Mouse (Mus musculus) bone marrow, adult 2 months (tissue): Measurements from ENCODE around the gene Cers5. TPM values are rescaled to one million over a fixed set of nuclear protein-coding genes. Genes with fewer than 3 reads are reported as not detected.
A peak's percentile ranks its signal among the peaks of the same experiment; 100 is the strongest.

ENCODE experiments used
- H3K27ac ChIP-seq: fragments of 200-500 bp; 2 replicates; pipeline ENCODE4 v1.5.1; 2012; ENCODE audit warnings: low read depth, mild to moderate bottlenecking, control low read depth, inconsistent platforms, low read length; ENCODE audit not compliant: control insufficient read depth, poor library complexity, insufficient read depth
- H3K4me1 ChIP-seq: fragments of 200-500 bp; 2 replicates; pipeline ENCODE4 v1.6.1; 2011; ENCODE audit warnings: low read length; ENCODE audit not compliant: control insufficient read depth, insufficient read depth
- H3K4me3 ChIP-seq: fragments of 200-500 bp; replicated peaks from 2 replicates; pipeline ENCODE3; 2011; ENCODE audit warnings: mild to moderate bottlenecking, low read depth, low read length, control low read depth; ENCODE audit not compliant: control insufficient read depth
- CTCF ChIP-seq: fragments of 200-500 bp; IDR thresholded peaks from 2 replicates; pipeline ENCODE4 v1.5.1; 2011; ENCODE audit warnings: low read length, control low read depth; ENCODE audit not compliant: control insufficient read depth, insufficient read depth
- POLR2A ChIP-seq: fragments of 200-500 bp; IDR thresholded peaks from 2 replicates; pipeline ENCODE4 v1.6.1; 2011; ENCODE audit warnings: low read depth, mild to moderate bottlenecking, control low read depth, low read length, borderline replicate concordance; ENCODE audit not compliant: control insufficient read depth
- WGBS: fragments of 180-500 bp; shearing (Covaris S2); methylation state at CpG from one replicate; pipeline ENCODE4 v1.1.7; 2018; 5-methylcytosine and 5-hydroxymethylcytosine counted together
- polyA plus RNA-seq: library from polyadenylated mRNA; stranded (reverse); fragments of >200 nt; gene quantifications from 2 replicates; pipeline ENCODE4 v1.2.4, GENCODE M21; 2011; ENCODE audit warnings: low replicate concordance; ENCODE audit not compliant: missing spikeins, insufficient read depth, insufficient read length

Cers5 gene
- polyA plus RNA-seq, 1 experiment = 33.1 TPM

GRCm38 (mm10) chr15:99697309-99697708, 75.4 kb downstream of the Cers5 start:
- H3K27ac ChIP-seq = no peak overlapping the region
- no peak overlapping the region for H3K4me3 ChIP-seq
- WGBS = 51% methylated on average over 2 of the region's 2 CpGs
- no peaks in the 10 kb centered on the region; the same call in 1 of the 2 replicates for H3K4me1 ChIP-seq
- TF ChIP-seq CTCF = no peak
- no peak for TF ChIP-seq POLR2A

- TF ChIP-seq CTCF (no peak), POLR2A (no peak)
- Histone ChIP-seq H3K4me1 (no peaks in the 10 kb centered on the region), H3K4me3 (no peak overlapping the region), H3K27ac (no peak overlapping the region)
- WGBS = 56% methylated on average over 9 of the region's 9 CpGs
These were observed 80.7 kb downstream of the Cers5 start for GRCm38 (mm10) chr15:99691976-99692375.

- Histone ChIP-seq H3K4me1 (no peaks in the 10 kb centered on the region), H3K4me3 (no peak overlapping the region), H3K27ac (no peak overlapping the region)
- no peak for TF ChIP-seq CTCF
- TF ChIP-seq POLR2A = no peak
- WGBS = 13% methylated on average over 4 of the region's 4 CpGs
These were observed 81.8 kb downstream of the Cers5 start for GRCm38 (mm10) chr15:99690924-99691323.

GRCm38 (mm10) chr15:99688712-99689111, 84.0 kb downstream of the Cers5 start:
- WGBS = 4% methylated on average over 4 of the region's 4 CpGs
- H3K4me3 ChIP-seq = no peak overlapping the region
- H3K4me1 ChIP-seq = no peaks in the 10 kb centered on the region
- H3K27ac ChIP-seq = no peak overlapping the region
- peak; percentile 92 for TF ChIP-seq CTCF
- TF ChIP-seq POLR2A = no peak

Other genes with a start within 250 kb of the Cers5 start
- 0.35 TPM in 1 of 2 replicates, not detected in the other for gene Faim2, start 244.7 kb downstream of the Cers5 start, polyA plus RNA-seq
- gene Aqp2, start 193.8 kb downstream of the Cers5 start, polyA plus RNA-seq = not detected in 2 replicates
- gene Aqp5, start 182.1 kb downstream of the Cers5 start, polyA plus RNA-seq = not detected in 2 replicates
- not detected in 2 replicates for gene Aqp6, start 171.5 kb downstream of the Cers5 start, polyA plus RNA-seq
- gene Racgap1, start 121.2 kb downstream of the Cers5 start, polyA plus RNA-seq = 57.9 and 66.4 TPM in 2 replicates
- gene Asic1, start 102.5 kb downstream of the Cers5 start, polyA plus RNA-seq = 4.7 TPM in 1 of 2 replicates, not detected in the other
- 10.1 and 10.7 TPM in 2 replicates for gene Smarcd1, start 70.8 kb downstream of the Cers5 start, polyA plus RNA-seq
- gene Gm17349, start 67.4 kb downstream of the Cers5 start, polyA plus RNA-seq = not detected in 2 replicates
- gene Gpd1, start 55.4 kb downstream of the Cers5 start, polyA plus RNA-seq = 6.6 and 9.3 TPM in 2 replicates
- 42.7 and 80.8 TPM in 2 replicates for gene Cox14, start 47.3 kb downstream of the Cers5 start, polyA plus RNA-seq
- gene Lima1, start 102.6 kb upstream of the Cers5 start, polyA plus RNA-seq = 6.5 and 7.5 TPM in 2 replicates
- not detected in 2 replicates for gene Fam186a, start 194.2 kb upstream of the Cers5 start, polyA plus RNA-seq
- 6.0 and 13.2 TPM in 2 replicates for gene Larp4, start 197.2 kb upstream of the Cers5 start, polyA plus RNA-seq